Comparison of ENCODE assay signal across 17 mouse cellular contexts in the genomic region with DNA sequence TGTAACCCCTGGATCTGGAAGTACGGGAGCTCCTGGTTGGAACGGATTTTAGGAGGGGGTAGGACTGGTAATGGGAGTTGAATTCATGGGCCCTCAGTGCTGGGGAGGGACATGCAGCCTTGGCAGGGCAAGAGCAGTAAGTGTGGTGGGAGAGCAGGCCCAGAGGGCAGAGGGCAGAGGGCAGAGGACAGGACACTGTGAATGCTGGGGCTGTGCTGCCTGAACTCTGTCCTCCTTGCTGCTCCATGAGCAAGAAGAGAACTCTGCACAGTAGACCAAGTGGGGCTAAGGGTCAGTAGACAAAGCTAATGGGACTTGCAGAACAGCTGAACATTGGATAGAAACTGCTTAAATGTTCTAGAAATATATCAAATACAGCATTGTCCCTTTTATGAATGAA.
"Had no signal": no experiment of that assay in that cellular context is flagged by ENCODE, and none has a peak within 500 bp of the region (broad histone marks: within the 10 kb centered on the region; RNA-seq: fewer than 3 reads in every experiment).

No protein-coding gene starts in this region.

- H3K27ac ChIP-seq: hindbrain, embryonic 15.5 days; limb, embryonic 12.5 days; liver, embryonic 13.5 days; lung, embryonic 15.5 days; midbrain, embryonic 13.5 days had no signal

- H3K9me3 ChIP-seq: hindbrain, embryonic 15.5 days; limb, embryonic 12.5 days; limb, embryonic 15.5 days; liver, embryonic 13.5 days; lung, embryonic 15.5 days; midbrain, embryonic 10.5 days; midbrain, embryonic 13.5 days had no signal

- ATAC-seq: intestine, postnatal 0 days; midbrain, embryonic 13.5 days; midbrain, embryonic 16.5 days had no signal

- H3K4me2 ChIP-seq: hindbrain, embryonic 15.5 days; limb, embryonic 12.5 days; limb, embryonic 15.5 days; liver, embryonic 13.5 days; lung, embryonic 15.5 days; midbrain, embryonic 13.5 days had no signal

- H3K4me3 ChIP-seq: hindbrain, embryonic 15.5 days; limb, embryonic 12.5 days; limb, embryonic 15.5 days; liver, embryonic 13.5 days; lung, embryonic 15.5 days; midbrain, embryonic 10.5 days; midbrain, embryonic 13.5 days had no signal

- DNase-seq: left cerebral cortex, postnatal 4 days; liver, embryonic 13.5 days; lung, adult 18-20 months; lung, postnatal 10 days; lung, postnatal 36 days; thymus, adult 2 months; thymus, postnatal 14 days; thymus, postnatal 4 days had no signal

- H3K27me3 ChIP-seq: hindbrain, embryonic 15.5 days; limb, embryonic 12.5 days; limb, embryonic 15.5 days; liver, embryonic 13.5 days; lung, embryonic 15.5 days; megakaryocyte, embryonic 14.5 days; midbrain, embryonic 13.5 days had no signal

- H3K9ac ChIP-seq: hindbrain, embryonic 15.5 days; limb, embryonic 12.5 days; limb, embryonic 15.5 days; liver, embryonic 13.5 days; lung, embryonic 15.5 days; midbrain, embryonic 13.5 days had no signal

- H3K4me1 ChIP-seq: hindbrain, embryonic 15.5 days; limb, embryonic 12.5 days; limb, embryonic 15.5 days; lung, embryonic 15.5 days; midbrain, embryonic 13.5 days had no signal
